Mouse (Mus musculus): ENCODE measurements around the gene Foxp1.

Gene Foxp1

GRCm38 (mm10) chr6:99359036-99359698, 163.4 kb downstream of the Foxp1 start:
- peak; percentile 65 for DNase-seq (ENCODE audit: low read depth)

DNA sequence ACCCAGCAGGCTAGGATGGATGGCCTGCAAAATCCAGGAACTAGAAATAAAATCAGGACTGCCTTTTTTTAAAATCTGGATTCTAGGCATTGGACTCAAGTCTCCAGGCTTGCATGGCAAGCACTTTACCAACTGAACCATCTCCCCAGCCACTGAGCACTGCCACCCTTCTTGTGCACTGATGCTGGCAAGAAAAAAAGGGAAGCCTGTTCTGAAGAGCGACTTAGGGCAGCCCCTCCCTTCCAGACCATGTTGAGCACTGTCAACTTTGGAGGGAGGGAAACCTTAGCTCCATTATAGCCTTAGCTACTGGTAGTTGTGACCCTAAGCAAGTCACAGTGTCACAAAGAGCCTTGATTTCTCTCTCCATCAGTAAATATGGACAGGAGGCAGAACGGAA, 164.6 kb downstream of the Foxp1 start:
- DNase-seq (ENCODE audit: low read depth): no peak

DNA sequence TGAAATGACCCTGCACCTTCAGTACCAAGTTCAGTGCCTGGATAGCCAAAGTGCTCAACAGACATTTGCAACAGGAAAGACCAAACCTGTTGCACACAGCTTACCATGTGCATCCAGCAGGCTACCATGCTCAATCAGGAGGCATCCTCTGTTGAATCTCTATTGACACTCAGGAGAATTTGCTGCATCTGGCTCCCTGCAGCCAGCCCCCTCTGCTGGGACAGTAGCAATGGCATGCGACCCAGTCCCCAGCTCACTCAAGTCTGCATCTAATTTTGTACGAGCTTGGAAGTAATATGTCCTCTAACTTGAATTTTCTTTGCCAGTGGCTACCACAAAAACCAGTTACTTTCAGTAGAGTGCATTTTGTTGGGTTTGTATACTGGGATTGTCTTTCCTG, 168.2 kb downstream of the Foxp1 start:
- DNase-seq (ENCODE audit: low read depth): no peak

DNA sequence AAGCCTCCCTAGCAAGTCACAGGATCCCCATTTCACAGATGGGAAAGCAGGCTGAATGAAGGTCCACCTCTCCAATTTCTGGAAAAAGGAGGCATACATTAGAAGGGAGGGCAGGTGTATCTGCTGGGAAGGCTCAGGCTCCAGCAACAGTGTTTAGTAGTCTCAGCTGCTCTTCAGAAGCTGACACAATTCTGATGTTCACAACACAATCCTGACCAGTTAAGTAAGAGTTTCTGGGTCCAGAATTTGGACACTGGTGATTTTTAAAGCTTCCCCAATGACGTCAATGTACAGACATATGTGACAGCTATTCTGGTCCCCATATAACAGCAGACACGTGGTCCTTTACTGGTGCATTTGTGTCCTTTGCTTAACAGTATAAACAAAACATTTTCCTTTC, 169.1 kb downstream of the Foxp1 start:
- no peak for DNase-seq (ENCODE audit: low read depth)

GRCm38 (mm10) chr6:99350566-99350965, 172.0 kb downstream of the Foxp1 start:
- no peak for DNase-seq (ENCODE audit: low read depth)

DNA sequence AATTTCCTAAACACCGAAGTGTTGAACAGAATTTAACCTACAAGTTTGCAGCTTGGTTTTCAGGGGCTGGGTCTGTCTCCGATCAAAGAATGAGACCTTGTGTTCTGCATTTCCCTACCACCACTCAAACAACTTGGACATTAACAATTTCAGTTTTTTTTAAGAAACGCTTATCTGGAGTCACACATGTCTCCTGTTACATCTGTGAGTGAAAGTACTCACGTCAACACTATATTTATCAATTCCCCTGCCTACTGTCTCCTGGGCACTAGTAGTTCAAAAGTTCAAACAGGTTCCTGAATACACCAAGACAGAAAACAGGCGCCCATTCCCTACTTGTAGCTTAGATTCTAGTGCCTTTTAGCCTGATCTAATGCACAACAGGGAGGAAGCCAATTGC, 172.4 kb downstream of the Foxp1 start:
- no peak for DNase-seq (ENCODE audit: low read depth)

GRCm38 (mm10) chr6:99347836-99348235, 174.7 kb downstream of the Foxp1 start:
- DNase-seq (ENCODE audit: low read depth): no peak

DNA sequence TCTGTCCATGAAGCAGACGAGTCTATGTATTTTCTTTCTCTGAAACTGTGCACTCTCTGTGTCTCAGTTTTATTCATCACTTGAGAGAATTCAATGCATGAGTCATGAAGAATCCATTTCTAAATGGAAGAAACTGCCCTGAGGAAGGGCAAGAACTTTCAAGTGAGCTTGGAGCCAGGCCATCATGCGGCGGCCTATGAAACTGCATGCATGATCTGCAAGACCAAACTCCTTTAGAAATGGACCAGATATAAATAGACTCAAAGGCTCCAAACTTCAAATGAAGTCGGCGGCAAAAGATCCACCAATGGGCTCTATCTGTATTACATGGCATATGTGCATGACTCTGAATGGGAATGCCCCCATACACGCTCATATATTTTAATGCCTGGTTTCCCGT, 177.6 kb downstream of the Foxp1 start:
- no peak for DNase-seq (ENCODE audit: low read depth)

DNA sequence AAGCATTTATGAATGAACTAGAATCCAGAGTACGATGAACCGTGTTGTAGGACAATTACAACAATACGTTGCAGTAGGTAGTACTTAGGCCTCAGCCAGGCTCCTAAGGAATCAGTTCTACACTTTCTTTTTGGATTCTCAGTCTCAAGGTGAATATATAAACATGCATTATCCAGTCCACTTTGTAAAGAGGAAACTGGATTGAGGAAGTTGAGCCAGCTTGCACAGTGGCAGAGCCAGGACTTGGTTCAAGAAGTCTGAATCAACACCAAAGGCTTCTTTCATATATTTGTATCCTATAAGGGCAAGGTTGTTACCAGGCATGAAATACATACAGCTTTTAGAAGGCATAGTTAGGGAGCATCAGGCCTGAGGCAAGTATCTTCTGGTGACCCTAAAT, 178.2 kb downstream of the Foxp1 start:
- peak; percentile 47 for DNase-seq (ENCODE audit: low read depth)

- DNase-seq (ENCODE audit: low read depth): peak; percentile 92
Measured at GRCm38 (mm10) chr6:99343815-99344214, 178.7 kb downstream of the Foxp1 start.

DNA sequence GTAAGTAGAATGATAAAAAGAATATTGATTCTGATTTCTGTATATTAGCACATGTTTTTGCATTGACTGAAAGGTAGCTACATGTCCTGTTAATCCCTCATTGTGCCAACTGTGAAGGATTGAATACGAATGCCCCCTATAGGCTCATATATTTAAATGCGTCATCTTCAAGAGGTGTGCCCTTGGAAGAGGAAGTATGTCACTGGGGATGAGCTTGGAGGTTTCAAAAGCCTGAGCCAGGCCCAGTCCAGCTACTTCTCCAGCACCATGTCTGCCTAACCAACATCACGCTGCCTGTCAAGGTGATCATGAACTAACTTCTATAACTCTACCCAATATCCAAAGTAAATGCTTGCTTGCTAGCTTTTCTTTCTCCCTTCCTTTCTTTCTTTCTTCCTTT, 180.1 kb downstream of the Foxp1 start:
- peak; percentile 52 for DNase-seq (ENCODE audit: low read depth)

- peak; percentile 23 for DNase-seq (ENCODE audit: low read depth)
Measured at GRCm38 (mm10) chr6:99340902-99341301, 181.6 kb downstream of the Foxp1 start.

DNA sequence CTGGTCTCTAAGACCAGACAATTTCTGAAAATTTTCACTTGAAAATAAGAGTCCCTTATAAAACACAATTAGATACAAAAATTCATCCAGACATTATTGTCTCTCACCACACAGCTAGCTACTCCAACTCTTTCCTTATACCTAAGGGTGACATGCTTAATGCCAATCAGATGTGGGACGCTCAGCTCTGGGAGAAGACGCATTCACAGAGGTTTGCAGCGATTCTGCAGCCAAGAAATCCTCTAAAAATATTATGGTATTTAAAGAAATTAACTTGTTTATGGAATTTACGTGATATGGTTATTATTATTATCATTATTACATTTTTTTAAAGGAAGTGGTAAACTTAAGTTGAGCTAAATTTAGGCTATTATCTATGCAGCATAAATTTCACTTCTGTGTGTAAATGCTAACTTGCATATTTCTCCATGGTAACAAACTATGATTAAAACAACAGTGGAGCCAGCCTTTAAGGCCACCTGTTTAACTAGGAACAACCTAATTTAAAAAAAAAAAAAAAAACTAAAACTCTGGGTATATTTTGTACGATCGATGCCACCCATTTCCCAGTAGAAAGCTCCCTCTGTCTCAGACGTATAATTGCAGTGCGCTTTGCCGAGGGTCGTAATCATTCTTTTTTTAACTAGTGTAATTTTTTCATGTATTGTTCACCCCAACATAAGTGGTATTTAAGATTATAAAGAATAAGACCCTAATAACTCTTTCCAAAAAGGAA, 182.4 kb downstream of the Foxp1 start:
- peak; percentile 24 for DNase-seq (ENCODE audit: low read depth)

DNA sequence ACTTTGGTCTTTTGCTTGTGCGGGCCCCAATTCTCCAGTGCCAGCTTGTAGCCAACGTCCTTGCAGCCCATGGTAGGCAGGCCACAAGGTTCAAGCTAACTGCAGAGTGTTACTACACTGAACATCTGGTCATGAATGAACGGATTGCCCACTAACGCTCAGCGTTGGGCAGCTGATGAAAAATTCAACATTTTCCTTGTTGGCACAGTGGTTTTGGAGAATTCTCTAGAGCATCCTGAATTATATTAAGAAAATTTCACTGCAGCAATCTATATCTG, 183.2 kb downstream of the Foxp1 start:
- DNase-seq (ENCODE audit: low read depth): peak; percentile 68

GRCm38 (mm10) chr6:99338593-99339342, 183.8 kb downstream of the Foxp1 start:
- DNase-seq (ENCODE audit: low read depth): no peak

DNA sequence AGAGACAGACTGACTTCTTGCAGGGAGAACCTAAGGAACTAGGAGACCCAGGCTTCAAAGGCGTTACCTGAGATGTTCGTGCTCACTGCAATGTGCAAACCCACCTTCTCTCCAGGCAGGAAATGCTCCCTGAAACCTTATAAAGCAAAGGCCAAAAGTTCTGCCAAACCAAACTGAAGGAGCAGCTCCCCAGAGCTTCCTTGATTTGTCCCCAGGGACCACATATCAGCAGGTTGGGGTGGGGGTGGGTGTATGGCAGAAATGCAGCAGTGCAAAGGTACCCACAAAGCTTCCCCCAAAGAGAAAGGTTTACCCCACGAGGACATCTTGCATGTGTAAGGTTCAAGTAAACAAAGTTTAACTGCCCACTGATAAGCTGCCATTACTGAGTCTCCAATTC, 184.3 kb downstream of the Foxp1 start:
- no peak for DNase-seq (ENCODE audit: low read depth)

DNA sequence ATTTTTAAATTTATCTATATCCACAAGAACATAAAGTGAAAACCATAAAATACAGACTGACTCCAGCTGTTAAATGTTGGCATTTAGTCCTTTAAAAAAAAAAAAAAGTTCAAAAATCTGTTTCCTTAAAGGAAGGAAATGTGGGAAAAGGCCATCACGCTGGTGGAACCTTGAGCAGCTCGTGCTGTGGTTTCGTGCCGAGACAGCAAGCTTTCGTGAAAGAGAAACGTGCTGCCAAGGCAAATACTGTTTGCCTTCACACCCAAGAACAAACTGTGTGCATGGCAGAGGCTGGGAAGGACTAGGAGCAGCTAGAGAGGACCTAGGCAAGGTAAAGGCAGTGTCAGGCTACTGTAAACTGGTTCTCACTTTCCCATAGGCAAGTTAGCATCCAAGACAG, 184.9 kb downstream of the Foxp1 start:
- DNase-seq (ENCODE audit: low read depth): peak; percentile 81

DNA sequence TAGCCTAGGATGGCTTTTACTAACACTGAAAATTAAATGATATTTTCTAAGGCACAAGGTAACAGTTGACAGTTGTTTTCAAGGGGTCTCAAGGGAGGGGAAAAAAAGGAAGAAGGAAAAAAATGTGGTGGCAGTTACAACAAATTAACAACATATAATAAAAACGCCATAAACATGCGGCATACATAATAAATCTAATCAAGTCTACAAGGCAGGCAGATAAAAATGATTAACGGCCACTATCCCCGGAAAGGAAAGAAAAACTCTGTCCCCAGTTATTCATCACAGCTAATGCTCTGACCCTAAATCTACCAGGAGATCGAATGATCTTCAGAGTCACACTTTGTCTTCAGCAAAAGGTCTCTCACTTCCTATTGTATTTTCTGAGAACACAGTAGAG, 186.3 kb downstream of the Foxp1 start:
- DNase-seq (ENCODE audit: low read depth): no peak

DNA sequence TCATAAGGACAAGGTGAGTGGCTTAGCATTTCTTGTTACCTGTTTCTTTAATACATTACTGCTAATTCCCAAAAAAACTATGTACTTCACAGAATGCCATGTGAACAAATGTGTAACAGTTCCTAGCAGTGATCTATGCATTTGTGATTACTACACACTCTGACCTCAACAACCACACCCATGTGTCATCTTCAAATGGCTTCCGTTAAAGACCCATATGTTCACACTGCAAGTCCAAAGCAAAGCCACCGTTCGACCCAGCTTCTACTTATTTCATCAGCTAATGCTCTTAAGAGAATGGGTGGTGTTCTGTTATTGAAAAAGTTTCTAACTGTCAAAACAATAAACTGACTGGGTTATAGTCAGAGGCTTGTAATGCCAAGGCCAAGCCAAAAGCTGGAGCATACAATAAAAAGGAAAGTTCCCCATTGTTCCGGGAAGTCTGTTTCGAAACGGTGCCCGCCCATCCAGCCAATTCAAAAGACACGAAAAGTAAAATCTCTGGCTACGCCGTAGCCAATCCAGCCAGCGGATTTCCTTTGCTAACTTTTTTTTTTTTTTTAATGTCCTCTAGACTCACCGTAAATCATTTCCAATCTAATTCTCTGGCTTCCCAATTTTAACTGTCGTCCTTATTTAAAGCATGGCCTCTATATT, 187.2 kb downstream of the Foxp1 start:
- peak; percentile 83 for DNase-seq (ENCODE audit: low read depth)

DNA sequence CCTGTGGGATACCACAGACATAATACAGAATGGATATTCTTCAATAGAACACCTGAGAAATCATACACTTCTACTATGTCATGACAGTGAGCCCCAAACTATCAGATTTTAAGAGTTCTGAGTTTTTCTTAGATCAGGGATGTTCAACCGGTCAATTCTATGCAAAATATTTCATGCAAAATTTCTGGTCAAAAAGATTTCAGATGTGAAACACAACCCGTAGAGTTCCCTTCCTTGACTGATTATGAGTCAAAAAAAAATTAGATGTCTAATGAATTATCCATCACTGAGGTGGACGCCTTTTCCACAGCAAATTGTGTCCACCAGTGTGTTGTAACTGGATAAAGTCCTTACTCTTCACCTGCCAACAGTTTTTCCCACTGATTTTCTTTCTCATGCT, 188.3 kb downstream of the Foxp1 start:
- DNase-seq (ENCODE audit: low read depth): no peak

- no peak for DNase-seq (ENCODE audit: low read depth)
Measured at GRCm38 (mm10) chr6:99333127-99333526, 189.4 kb downstream of the Foxp1 start.

GRCm38 (mm10) chr6:99330169-99330568, 192.4 kb downstream of the Foxp1 start:
- no peak for DNase-seq (ENCODE audit: low read depth)

GRCm38 (mm10) chr6:99328634-99329033, 193.9 kb downstream of the Foxp1 start:
- no peak for DNase-seq (ENCODE audit: low read depth)
